Mouse (Mus musculus): ENCODE results near the gene Cisd3. TPM values are rescaled to one million over a fixed set of nuclear protein-coding genes. Genes with fewer than 3 reads are reported as not detected.
A peak's percentile ranks its signal among the peaks of the same experiment; 100 is the strongest.

The Cisd3 gene
- total and polyA plus RNA-seq, 2 experiments from 2014 or later, result 50.8 to 125 TPM

GRCm38 (mm10) chr11:97658751-97659266 lies 26.8 kb upstream of the Cisd3 start:
- H3K9me3 ChIP-seq (replicated peaks; ENCODE audit: control insufficient read depth, low read length), result no peaks in the 10 kb centered on the region
- TF ChIP-seq EP300 (IDR thresholded peaks at IDR 0.05; ENCODE audit: low read depth) (no peak), CTCF (IDR thresholded peaks at IDR 0.05; ENCODE audit: low read depth) (no peak)
- peak overlapping the region; percentile 84 for H3K4me2 ChIP-seq (ENCODE audit: low read depth, low read length)
- ATAC-seq (ENCODE audit: insufficient read depth, low read depth) (no peak), DNase-seq (ENCODE audit: low spot score) (no peak)
- no peak overlapping the region for H3K9ac ChIP-seq (replicated peaks; ENCODE audit: low read depth, low read length)
- no peaks in the 10 kb centered on the region for H3K36me3 ChIP-seq (replicated peaks; ENCODE audit: control insufficient read depth, insufficient read depth, low read length)
- peaks cover 23% of the 10 kb centered on the region for H3K4me1 ChIP-seq (ENCODE audit: control insufficient read depth, insufficient read depth)
- 32% methylated on average over 11 of the region's 11 CpGs for WGBS
- H3K27me3 ChIP-seq (ENCODE audit: control insufficient read depth, insufficient read depth, low read length), result no peaks in the 10 kb centered on the region
- peak overlapping the region; percentile 84 for H3K27ac ChIP-seq (ENCODE audit: low read depth)
- H3K4me3 ChIP-seq (ENCODE audit: low read depth, low read length), result peak overlapping the region; percentile 64; the same call in 1 of the 2 replicates

DNA sequence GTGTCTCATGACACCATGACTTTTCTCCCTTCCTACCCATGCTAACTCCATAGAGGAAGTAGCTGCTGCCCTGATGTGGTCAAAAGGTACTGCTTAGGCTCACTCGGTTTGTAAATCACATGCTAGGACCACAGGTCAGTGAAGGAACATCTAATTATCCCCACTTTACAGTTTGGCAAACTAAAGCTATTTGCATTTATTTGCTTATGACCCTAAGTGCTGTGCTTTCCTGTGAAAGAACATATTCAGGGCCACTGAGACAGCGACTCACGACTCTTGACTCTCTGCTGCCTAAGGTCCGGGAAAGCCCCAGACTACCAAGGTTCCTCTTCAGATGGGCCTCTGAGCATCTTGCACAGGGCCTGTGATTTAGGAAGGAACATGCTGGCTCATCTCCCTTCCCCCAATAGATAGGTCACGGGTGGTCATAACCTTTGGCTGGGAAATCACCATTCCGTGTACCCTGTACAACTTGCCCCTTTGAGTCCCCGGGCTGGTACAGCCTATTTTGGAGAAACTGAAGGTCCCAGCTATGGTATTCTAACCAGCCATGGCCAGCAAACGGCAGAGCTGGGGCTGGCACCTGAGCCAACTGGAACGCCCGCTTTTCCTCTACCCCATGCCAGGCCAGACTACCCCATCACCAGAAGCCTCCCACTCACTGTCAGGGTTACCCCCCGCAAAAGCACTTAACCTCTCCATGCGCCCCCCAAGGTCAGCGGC lies 26.2 kb upstream of the Cisd3 start:
- Histone ChIP-seq H3K27ac (ENCODE audit: low read depth) (peak overlapping the region; percentile 84), H3K4me2 (ENCODE audit: low read depth, low read length) (peak overlapping the region; percentile 84), H3K9ac (replicated peaks; ENCODE audit: low read depth, low read length) (peak overlapping the region; percentile 72), H3K4me1 (ENCODE audit: control insufficient read depth, insufficient read depth) (peaks cover 23% of the 10 kb centered on the region), H3K9me3 (replicated peaks; ENCODE audit: control insufficient read depth, low read length) (no peaks in the 10 kb centered on the region), H3K36me3 (replicated peaks; ENCODE audit: control insufficient read depth, insufficient read depth, low read length) (no peaks in the 10 kb centered on the region), H3K27me3 (ENCODE audit: control insufficient read depth, insufficient read depth, low read length) (no peaks in the 10 kb centered on the region), H3K4me3 (ENCODE audit: low read depth, low read length) (peak overlapping the region; percentile 64)
- ATAC-seq (ENCODE audit: insufficient read depth, low read depth), result no peak
- TF ChIP-seq EP300 (IDR thresholded peaks at IDR 0.05; ENCODE audit: low read depth), result no peak
- TF ChIP-seq CTCF (IDR thresholded peaks at IDR 0.05; ENCODE audit: low read depth), result no peak
- 9% methylated on average over 13 of the region's 13 CpGs for whole genome bisulfite sequencing
- peak; percentile 25 for DNase-seq (ENCODE audit: low spot score)

DNA sequence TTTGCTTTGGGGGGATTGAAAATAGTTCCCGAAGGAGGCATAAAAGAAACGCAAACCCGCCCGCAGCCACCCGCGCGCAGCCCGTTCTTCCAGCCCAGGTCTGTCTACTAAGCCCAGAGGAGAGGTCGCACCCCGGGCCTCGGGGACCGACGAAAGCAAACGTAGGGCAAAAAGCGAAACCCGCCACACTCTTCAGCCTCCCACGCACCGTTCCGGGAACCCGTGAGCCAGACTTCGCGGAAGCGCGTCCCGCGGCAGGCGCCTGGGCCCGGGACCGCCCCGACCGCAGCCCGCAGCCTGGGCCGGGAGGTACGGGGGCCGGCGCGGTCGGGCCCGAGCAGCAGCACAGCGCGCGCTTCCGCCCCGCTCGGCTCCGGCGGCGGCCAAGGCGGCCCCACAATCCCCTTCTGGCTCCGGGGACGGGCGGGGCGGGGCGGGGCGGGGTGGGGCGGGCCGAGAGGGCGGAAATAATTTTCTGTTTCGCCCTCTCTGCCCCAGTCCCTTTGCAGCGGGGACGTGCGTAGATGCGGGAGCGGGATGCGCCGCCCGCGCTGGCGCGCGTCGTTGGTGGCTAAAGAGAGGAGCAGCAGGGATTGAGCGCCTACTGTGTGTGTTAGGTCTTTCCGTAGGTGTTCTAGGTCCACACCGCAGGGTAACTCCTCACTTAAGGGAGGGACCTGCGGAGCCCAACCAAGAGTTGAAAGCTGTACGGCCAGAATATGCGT lies 25.5 kb upstream of the Cisd3 start:
- peaks cover 23% of the 10 kb centered on the region for H3K4me1 ChIP-seq (ENCODE audit: control insufficient read depth, insufficient read depth)
- H3K4me3 ChIP-seq (ENCODE audit: low read depth, low read length), result peak overlapping the region; percentile 64
- DNase-seq (ENCODE audit: low spot score) (peak; percentile 80), ATAC-seq (ENCODE audit: insufficient read depth, low read depth) (peak; percentile 85)
- H3K4me2 ChIP-seq (ENCODE audit: low read depth, low read length), result peak overlapping the region; percentile 84
- H3K27ac ChIP-seq (ENCODE audit: low read depth), result peak overlapping the region; percentile 84
- TF ChIP-seq CTCF (IDR thresholded peaks at IDR 0.05; ENCODE audit: low read depth) (no peak), EP300 (IDR thresholded peaks at IDR 0.05; ENCODE audit: low read depth) (no peak)
- WGBS, result under 1% methylated on average over 64 of the region's 78 CpGs
- no peaks in the 10 kb centered on the region for H3K36me3 ChIP-seq (replicated peaks; ENCODE audit: control insufficient read depth, insufficient read depth, low read length)
- no peaks in the 10 kb centered on the region for H3K27me3 ChIP-seq (ENCODE audit: control insufficient read depth, insufficient read depth, low read length)
- H3K9me3 ChIP-seq (replicated peaks; ENCODE audit: control insufficient read depth, low read length), result no peaks in the 10 kb centered on the region
- peak overlapping the region; percentile 72 for H3K9ac ChIP-seq (replicated peaks; ENCODE audit: low read depth, low read length)

DNA sequence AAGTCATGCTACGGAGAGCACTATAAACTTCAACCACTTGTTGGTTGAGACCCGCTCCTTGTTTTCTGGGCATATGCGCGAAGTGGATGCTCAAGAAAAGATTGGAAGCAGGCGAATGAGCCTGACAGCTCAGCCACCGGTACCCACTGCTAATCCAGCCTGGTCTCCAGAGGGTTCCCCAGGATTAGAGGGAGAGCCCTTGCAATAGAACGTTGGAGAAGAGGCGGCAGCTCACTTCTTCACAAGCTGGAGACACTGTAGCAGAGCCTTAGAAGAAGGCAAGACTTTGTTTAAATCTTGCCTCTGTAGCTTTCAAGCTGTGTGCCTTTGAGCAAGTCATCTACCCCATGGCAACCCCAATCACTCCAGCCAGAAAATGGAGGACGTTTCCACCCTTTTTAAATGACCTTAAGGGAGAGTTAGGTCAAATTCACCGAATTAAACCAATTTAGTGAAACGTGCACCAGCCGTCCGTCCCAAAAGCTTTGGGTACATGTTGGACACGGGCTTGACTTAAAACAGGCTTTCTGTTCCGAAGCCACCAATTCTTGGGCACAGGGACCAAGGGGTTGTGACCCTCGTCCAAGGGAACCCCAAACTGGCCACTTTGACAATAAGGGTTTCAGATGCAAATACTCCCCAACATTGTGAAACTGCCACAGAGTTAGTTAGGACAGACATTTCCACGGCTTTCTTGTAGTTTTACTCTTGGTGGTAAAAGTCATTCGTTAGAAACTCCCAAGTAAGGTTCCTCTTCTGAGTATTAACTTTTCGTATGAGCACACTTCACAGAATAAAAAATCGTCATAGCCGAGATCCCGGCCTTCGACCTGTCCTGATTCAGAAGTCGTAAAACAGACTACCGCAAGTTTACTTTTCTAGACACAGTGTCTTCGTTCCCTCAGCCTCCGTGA lies 24.6 kb upstream of the Cisd3 start:
- no peak for TF ChIP-seq CTCF (IDR thresholded peaks at IDR 0.05; ENCODE audit: low read depth)
- no peak for TF ChIP-seq EP300 (IDR thresholded peaks at IDR 0.05; ENCODE audit: low read depth)
- H3K4me2 ChIP-seq (ENCODE audit: low read depth, low read length), result peak overlapping the region; percentile 84
- no peaks in the 10 kb centered on the region for H3K27me3 ChIP-seq (ENCODE audit: control insufficient read depth, insufficient read depth, low read length)
- no peak for DNase-seq (ENCODE audit: low spot score)
- H3K9me3 ChIP-seq (replicated peaks; ENCODE audit: control insufficient read depth, low read length), result no peaks in the 10 kb centered on the region
- 10% methylated on average over 27 of the region's 27 CpGs for WGBS
- ATAC-seq (ENCODE audit: insufficient read depth, low read depth), result no peak
- H3K27ac ChIP-seq (ENCODE audit: low read depth), result peak overlapping the region; percentile 84
- H3K4me1 ChIP-seq (ENCODE audit: control insufficient read depth, insufficient read depth), result peaks cover 23% of the 10 kb centered on the region
- peak overlapping the region; percentile 72; the same call in 1 of the 2 replicates for H3K9ac ChIP-seq (replicated peaks; ENCODE audit: low read depth, low read length)
- H3K4me3 ChIP-seq (ENCODE audit: low read depth, low read length), result peak overlapping the region; percentile 64
- peaks cover under 1% of the 10 kb centered on the region; the same call in 1 of the 2 replicates for H3K36me3 ChIP-seq (replicated peaks; ENCODE audit: control insufficient read depth, insufficient read depth, low read length)

DNA sequence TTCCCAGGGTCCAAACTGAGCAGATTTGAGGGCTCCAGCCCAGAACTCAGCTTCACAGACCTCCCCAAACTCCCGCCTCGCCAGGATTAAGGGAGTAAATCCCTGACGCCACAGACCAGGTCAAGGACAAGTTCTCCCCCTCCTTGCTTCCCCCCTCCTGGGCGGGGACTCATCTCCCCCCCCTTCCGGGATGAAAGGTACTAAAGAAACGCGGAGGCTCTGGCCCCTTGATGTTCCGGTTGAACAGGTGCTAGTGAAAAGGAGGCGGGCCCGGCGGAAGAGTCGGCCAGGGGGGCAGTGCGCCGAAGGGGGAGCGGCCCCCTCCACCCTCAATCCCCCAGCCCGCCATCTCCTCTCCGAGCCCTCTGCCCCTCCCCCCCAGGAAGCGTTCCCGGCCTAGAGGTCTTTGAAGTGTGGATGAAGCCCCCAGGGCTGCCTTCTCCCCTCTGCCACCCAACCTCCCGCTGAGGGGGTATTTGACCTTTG lies 23.9 kb upstream of the Cisd3 start:
- H3K36me3 ChIP-seq (replicated peaks; ENCODE audit: control insufficient read depth, insufficient read depth, low read length), result peaks cover 8% of the 10 kb centered on the region
- peak overlapping the region; percentile 84 for H3K4me2 ChIP-seq (ENCODE audit: low read depth, low read length)
- peaks cover 23% of the 10 kb centered on the region for H3K4me1 ChIP-seq (ENCODE audit: control insufficient read depth, insufficient read depth)
- no peaks in the 10 kb centered on the region for H3K9me3 ChIP-seq (replicated peaks; ENCODE audit: control insufficient read depth, low read length)
- peak overlapping the region; percentile 84 for H3K27ac ChIP-seq (ENCODE audit: low read depth)
- ATAC-seq (ENCODE audit: insufficient read depth, low read depth) (no peak), DNase-seq (ENCODE audit: low spot score) (peak; percentile 55)
- 0 out of 2 replicates have a peak overlapping the region, but pooled peaks have one; percentile 18 for H3K9ac ChIP-seq (replicated peaks; ENCODE audit: low read depth, low read length)
- H3K27me3 ChIP-seq (ENCODE audit: control insufficient read depth, insufficient read depth, low read length), result no peaks in the 10 kb centered on the region
- under 1% methylated on average over 16 of the region's 20 CpGs for WGBS
- TF ChIP-seq CTCF (IDR thresholded peaks at IDR 0.05; ENCODE audit: low read depth), result no peak
- TF ChIP-seq EP300 (IDR thresholded peaks at IDR 0.05; ENCODE audit: low read depth), result no peak
- H3K4me3 ChIP-seq (ENCODE audit: low read depth, low read length), result peak overlapping the region; percentile 41
